Mouse (Mus musculus): Measurements from ENCODE around the gene Adarb2.

The Adarb2 gene

DNA sequence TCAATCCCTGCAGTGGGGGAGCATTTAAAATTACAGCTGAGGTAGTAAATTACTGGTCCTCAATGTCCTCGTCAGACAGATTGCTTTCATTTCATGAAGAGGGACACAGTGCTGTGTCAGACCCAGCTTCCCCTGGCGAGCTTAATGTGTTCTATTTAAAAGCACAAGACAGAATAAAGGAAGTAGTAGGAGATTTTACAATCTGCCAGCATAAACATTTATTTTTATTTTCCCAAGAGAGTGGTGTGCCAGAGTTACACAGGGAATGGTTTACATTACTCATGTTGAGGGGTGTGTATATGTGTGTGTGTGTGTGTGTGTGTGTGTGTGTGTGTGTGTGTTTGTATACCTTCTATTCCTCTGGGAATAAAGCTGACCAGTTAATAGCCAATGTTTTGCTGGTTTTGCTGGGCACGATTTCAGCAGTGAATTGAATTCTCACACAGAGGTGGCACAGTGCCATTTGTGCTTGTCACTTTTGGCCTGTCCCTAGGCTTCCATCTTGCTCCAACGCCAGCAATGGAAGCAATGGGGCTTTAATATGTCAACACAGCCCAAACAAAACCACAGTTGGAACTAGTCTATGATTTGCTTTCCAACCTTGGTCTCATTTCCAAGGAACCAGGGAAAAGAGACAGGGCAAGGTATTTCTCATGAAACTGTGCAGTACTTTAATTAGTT, 282.1 kb downstream of the Adarb2 start:
- peak in 1 of 2 experiments; percentile 40 for DNase-seq (ENCODE audit: low spot score in 2 of 2)

DNA sequence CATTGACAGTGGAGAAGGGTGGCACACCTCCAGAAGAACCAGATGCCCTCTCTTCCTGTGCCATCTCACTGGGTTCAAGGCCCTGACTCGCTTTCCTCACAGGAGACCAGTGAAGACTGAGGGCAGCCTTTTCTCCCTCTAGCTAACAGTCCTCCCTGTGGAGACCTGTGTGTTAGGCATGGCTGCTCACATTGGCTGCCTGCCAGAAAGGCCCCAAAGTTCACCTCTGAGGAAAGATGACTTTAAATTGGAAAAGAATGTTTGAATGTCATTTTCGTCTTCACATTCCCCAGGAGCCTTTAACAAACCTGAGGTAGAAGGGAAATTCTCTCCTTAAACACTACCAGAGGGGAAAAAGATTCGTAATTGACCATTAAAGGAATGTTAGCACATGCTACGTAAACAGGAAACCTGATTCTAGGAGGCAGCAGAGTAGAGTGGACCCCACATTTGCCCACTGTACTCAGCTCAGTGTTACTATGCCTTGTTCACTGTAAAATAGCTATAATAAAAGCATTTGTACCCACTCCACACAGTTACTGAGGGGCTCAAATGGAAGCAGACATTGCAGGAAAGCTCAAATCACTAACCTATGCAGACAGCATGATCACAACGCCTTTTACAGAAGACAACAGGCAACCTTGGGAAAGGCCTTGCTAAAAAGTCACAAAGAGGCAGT, 285.2 kb downstream of the Adarb2 start:
- DNase-seq (ENCODE audit: low spot score in 2 of 2), result no peak

DNA sequence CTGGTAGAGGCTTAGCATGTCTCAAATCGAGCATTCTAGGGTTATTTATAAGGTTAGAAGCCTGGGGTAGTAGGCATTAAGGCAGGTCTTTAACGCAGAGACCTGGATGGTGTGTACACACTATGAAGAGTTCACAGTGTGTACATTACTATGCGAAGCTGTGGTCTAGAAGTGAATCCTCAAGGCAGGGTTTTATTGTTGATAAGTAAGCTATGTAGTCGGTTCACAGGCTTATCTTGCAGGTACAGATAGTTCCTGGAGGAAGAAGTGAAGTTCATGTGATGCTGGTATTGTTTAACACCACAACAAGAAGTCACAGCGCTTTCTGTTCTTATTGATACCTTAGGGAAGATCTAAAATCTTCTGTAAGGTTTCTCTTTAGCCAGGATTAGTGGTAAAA, 290.7 kb downstream of the Adarb2 start:
- DNase-seq (ENCODE audit: low spot score in 2 of 2), result no peak

DNA sequence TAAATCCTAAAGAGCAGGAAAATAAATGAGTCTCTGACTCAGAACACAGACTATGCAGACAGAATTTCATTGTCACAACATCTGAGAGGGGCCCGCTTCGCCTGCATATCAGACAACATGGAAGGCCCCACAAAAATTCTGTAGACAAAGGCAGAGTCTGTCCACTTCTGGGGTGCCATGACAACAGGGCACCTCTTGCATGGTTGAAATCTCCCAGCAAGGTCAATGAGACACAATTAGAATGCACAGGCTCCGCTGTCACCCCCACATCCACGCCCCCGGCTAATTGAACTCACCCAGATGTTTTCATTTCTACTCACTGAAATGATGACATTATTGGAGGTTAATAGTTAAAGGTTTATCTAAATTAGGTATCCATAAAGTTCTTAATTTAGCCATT, 296.9 kb downstream of the Adarb2 start:
- DNase-seq (ENCODE audit: low spot score in 2 of 2), result no peak

- no peak for DNase-seq (ENCODE audit: low spot score in 2 of 2)
Measured at GRCm38 (mm10) chr13:8511069-8511817, 308.6 kb downstream of the Adarb2 start.

- DNase-seq (ENCODE audit: low spot score in 2 of 2), result no peak
Measured at GRCm38 (mm10) chr13:8515979-8516715, 313.5 kb downstream of the Adarb2 start.

- no peak for DNase-seq (ENCODE audit: low spot score in 2 of 2)
Measured at GRCm38 (mm10) chr13:8519204-8519603, 316.5 kb downstream of the Adarb2 start.

DNA sequence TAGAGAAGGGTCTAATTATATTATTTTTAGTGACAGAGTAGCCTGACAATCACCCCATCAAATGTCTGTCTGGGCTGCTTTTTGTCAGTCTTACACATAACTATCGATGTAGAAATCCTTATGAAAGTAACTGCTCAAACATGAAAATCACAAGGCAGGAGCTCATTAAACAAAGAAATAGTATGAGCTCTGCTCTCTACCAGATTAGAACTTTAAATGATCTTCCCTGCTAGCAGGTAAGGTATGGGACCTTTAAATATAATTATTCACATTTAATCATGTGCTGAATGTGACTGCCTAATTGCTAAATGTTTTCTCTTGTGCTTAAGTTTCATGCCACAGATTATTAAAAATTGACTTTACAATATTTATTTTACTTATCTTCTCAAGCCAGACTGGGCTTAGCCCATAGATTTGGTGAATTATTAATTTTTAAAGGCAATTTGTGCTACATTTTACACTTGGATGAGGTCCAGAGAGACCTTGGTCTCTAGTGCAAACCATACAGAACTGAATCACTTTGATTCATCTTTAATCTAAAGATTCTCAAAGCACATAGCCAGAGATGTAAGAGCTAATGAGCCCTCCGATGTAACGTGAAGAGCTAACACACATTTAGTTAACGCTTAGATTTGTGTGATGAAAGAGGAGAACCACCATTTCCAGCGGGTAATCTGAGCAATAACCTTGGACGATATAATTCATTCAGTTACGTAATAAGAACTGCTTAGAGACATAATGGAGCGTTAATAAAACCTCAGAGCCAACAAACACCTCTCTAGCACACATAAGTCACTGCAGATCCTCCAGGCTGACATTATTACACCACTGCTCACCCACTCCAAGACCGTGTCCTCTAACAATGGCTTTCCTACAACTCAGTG, 323.3 kb downstream of the Adarb2 start:
- DNase-seq (ENCODE audit: low spot score in 2 of 2), result no peak

- no peak for DNase-seq (ENCODE audit: low spot score in 2 of 2)
Measured at GRCm38 (mm10) chr13:8534265-8535113, 331.8 kb downstream of the Adarb2 start.

- DNase-seq (ENCODE audit: low spot score in 2 of 2), result no peak
Measured at GRCm38 (mm10) chr13:8538481-8538880, 335.8 kb downstream of the Adarb2 start.

GRCm38 (mm10) chr13:8538896-8539295, 336.2 kb downstream of the Adarb2 start:
- DNase-seq (ENCODE audit: low spot score in 2 of 2), result no peak

- no peak for DNase-seq (ENCODE audit: low spot score in 2 of 2)
Measured at GRCm38 (mm10) chr13:8542684-8543083, 340.0 kb downstream of the Adarb2 start.

GRCm38 (mm10) chr13:8552242-8552641, 349.6 kb downstream of the Adarb2 start:
- DNase-seq (ENCODE audit: low spot score in 2 of 2), result no peak

DNA sequence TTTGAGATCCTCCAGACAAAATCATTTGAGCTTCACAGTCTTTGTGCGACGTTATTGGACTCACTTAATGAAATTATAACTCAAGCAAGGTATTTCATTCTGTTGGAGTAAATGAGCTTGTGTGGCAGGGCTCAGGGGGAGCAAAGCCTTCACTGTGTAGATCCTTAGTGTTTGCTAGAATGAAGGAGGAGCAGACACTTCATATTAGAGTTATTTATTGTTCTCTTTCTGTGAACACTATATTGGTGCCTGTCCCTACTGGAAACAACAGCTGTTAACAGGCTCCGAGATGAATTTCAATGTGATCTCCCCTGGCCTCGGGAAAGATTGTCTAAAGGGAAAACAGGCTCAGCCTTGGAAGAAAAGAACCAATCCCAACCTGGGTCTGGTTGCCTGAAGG, 355.1 kb downstream of the Adarb2 start:
- no peak for DNase-seq (ENCODE audit: low spot score in 2 of 2)

- no peak for DNase-seq (ENCODE audit: low spot score in 2 of 2)
Measured at GRCm38 (mm10) chr13:8560485-8560884, 357.8 kb downstream of the Adarb2 start.

- DNase-seq (ENCODE audit: low spot score in 2 of 2), result no peak
Measured at GRCm38 (mm10) chr13:8563161-8563560, 360.5 kb downstream of the Adarb2 start.

- no peak for DNase-seq (ENCODE audit: low spot score in 2 of 2)
Measured at GRCm38 (mm10) chr13:8567111-8568026, 364.7 kb downstream of the Adarb2 start.

DNA sequence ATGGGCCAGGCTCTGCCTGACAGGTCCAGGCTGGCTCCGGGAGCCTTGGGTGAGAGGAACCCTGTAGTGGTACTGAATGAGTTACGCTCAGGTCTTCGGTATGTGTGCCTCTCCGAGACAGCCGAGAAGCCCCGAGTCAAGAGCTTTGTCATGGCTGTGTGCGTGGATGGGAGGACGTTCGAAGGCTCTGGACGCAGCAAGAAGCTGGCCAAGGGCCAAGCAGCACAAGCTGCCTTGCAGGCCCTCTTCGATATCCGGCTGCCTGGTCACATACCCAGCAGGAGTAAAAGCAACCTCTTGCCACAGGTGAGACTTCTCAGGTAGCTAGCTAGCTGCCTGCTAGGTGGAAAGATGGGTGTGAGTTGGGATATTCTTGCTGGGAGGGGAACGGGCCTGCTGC, 367.6 kb downstream of the Adarb2 start:
- no peak for DNase-seq (ENCODE audit: low spot score in 2 of 2)

DNA sequence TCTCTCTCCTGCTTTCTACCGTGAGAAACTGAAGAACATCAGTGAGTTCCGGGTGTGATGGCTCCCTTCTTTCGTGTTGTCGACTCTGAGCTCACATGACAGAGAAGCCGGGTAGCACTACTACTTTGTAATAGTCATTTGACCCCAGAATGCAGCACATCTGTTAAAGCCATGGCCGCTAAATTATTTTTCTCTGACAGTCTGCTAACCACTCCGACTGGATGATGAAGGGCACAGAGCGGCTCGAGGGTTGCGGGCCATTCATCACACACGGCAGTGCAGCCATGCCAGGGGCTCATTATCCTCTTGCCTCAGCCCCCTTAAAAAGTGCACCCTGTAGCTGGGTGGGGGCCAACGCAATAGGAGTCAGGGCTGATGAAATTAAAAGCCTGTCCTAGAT, 371.2 kb downstream of the Adarb2 start:
- DNase-seq (ENCODE audit: low spot score in 2 of 2), result no peak

All from urinary bladder, postnatal 36 days (tissue).